Mouse (Mus musculus) brain, embryonic 14.5 days (tissue): ENCODE measurements around the gene Meioc.

ENCODE experiments used
- CTCF ChIP-seq: fragments of 200-500 bp; IDR thresholded peaks from 2 replicates; pipeline ENCODE4 v1.5.1; 2012; ENCODE audit warnings: inconsistent platforms, mild to moderate bottlenecking, moderate library complexity, borderline replicate concordance; ENCODE audit not compliant: insufficient read depth, insufficient read length; ENCODE audit errors: extremely low read depth
- POLR2A ChIP-seq: fragments of 200-500 bp; IDR thresholded peaks from 2 replicates; pipeline ENCODE4 v1.6.1; 2012; ENCODE audit warnings: mild to moderate bottlenecking, inconsistent platforms, borderline replicate concordance; ENCODE audit not compliant: poor library complexity, insufficient read depth, insufficient read length, severe bottlenecking; ENCODE audit errors: extremely low read depth

DNA sequence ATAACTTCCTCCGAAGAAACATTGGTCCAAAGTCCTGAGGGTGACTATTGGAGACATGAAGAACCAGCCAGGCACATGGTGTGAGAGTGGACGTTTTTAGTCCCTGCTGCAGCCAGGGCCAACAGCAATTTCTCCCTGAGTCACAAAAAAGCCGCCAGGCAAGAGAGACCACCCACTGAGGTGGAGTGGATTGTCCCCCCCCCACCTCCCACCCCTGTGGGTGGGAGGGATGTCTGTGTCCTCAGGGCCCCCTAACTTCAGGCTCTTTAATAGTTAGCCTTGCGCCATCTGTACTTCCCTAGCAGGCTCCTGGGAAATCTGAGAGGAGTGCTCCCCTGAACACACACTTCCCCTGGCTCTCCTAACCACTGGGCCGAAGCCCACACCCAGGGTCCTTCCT is 32.3 kb upstream of the Meioc start:
- TF ChIP-seq CTCF: no peak
- no peak for TF ChIP-seq POLR2A
